Mouse (Mus musculus) G1E (cell line): Measurements from ENCODE around the gene Slc25a1.

ENCODE experiments used
- CTCF ChIP-seq: IDR thresholded peaks from 2 replicates; pipeline ENCODE4 v1.5.1; 2012; ENCODE audit warnings: low read depth, low read length, inconsistent platforms, mixed read lengths
- GATA1 ChIP-seq: IDR thresholded peaks from 2 replicates; pipeline ENCODE4 v1.6.1; 2012; ENCODE audit warnings: borderline replicate concordance, low read length, inconsistent platforms, mixed read lengths
- POLR2AphosphoS5 ChIP-seq: IDR thresholded peaks from 2 replicates; pipeline ENCODE4 v1.6.1; 2012; ENCODE audit warnings: low read depth, low read length, inconsistent platforms; ENCODE audit not compliant: insufficient replicate concordance

- TF ChIP-seq CTCF: no peak
- TF ChIP-seq GATA1: no peak
- no peak for TF ChIP-seq POLR2AphosphoS5
Measured at GRCm38 (mm10) chr16:17929211-17929610, 1.2 kb upstream of the Slc25a1 start.
